Mouse (Mus musculus) adrenal gland, adult 2 months (tissue): ENCODE data around the gene Adora1. TPM values are rescaled to one million over a fixed set of nuclear protein-coding genes. Genes with fewer than 3 reads are reported as not detected.
"Not testable (repeated sequence)": the region's sequence is repeated elsewhere in the genome, so short reads cannot be mapped to it uniquely, and the experiment has no call there.

Source experiments
- DNase-seq: peaks from one replicate; pipeline ENCODE4 v3.0.0; 2021
- long read RNA-seq: library from polyadenylated mRNA; stranded (forward); transcript quantifications from one replicate; pipeline ENCODE4 v2.0.0, GENCODE M21; 2021
- polyA plus RNA-seq: library from polyadenylated mRNA; depleted of rRNA; stranded (reverse); fragments of >200 nt; gene quantifications from 2 replicates; pipeline ENCODE4 v1.2.3, GENCODE M21; 2012; rRNA removed
- total RNA-seq, 2 experiments: library from RNA; stranded (reverse); gene quantifications; 2 replicates each; pipeline ENCODE4 v1.2.3; 2021

The Adora1 gene
- total RNA-seq = 100 to 1,000 TPM; 110 to 198 TPM
- polyA plus RNA-seq = 180 and 209 TPM in 2 replicates
- long read RNA-seq, full-length matches to known transcripts = 125 of 177 reads
- long read RNA-seq, partial matches to known transcripts = 0 of 177 reads
- long read RNA-seq, other reads (novel, unspliced or antisense) = 52 of 177 reads

DNA sequence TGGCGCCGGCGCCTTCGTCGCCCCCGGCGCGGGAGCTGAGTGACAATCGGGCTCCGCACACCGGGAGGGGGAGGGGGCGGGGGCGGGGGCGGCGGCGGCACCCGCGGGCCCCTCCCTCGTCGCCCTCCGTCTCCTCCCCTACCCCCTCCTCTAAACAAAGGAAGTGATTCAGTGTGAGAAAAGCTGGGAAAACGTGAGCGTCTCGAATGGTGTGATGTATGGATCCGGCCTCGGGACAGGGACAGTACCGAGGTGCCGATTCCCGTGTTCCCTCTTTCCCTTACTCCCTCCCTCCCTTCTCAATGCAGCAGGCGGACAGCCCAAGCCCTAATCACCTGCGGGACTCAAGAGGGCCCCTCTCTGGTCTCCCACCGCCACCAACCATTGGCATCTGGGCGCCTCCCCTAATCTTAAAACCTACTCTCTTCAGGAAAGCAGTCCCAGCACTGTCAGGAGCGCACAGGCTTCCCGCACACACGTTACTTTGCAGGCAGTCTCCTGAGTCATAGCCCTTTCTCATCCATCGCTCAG is at the start of gene Adora1:
Gene Adora1, minus strand, starts transcription at position 41 of the 531 bp plus-strand sequence.
- no peak for DNase-seq

DNA sequence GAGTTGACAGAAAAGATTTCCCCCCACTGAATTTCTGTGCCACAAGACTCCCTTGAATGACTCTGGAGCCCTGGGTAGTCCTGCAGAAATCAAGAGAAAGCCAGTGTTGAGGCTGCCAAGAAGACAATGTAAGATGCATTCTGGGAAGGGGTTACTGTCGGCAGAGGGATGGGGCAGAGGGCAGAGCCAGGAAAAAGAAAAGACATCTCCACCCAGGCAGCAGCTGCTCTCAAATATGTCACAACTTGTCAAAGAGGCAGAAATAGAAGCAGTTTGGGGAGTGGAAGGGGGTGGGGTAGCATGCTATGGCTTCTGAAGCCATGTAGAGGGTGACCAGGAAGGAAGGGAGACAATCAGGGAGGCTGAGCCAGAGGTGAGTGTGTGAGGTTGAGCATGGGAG is 47.9 kb upstream of the Adora1 start:
- DNase-seq = no peak

DNA sequence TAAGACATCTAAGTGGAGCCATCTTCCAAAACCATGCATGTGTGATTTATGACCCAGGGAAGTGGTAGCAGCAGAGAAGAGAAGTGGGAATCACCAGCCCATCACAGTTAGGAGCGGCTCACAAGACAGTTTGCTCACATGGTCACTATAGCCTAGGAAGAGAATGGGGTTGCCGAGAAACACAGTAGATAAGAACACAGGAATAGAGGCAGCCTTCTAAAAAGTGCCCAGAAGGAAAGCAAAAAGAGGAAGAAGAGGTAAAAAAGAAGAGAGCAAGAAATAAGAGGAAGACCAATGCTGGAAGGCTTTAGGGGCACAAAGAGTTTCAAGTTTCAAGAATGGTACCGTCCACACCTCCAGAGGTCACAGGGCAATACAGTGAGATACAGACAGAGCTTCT is 47.1 kb upstream of the Adora1 start:
- no peak for DNase-seq

DNA sequence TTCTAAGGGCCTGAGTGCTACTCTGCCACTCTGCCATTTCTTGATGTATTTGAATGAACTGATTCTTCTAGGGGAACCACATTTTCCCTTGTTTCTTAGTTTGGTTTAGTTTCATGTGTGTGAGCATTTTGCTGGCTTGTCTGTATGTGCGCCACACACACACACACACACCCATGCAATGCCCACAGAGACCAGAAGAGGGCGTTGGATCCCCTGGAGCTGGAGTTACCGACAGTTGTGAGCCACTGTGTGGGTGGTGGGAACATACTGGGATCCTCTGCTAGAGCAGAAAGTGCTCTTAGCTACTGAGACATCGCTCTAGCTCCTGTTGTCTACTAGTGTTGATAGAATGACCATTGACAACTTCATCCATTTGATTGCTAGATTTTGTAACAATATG is 46.3 kb upstream of the Adora1 start:
- no peak for DNase-seq

GRCm38 (mm10) chr1:134280174-134280573 is 44.9 kb upstream of the Adora1 start:
- no peak for DNase-seq

DNA sequence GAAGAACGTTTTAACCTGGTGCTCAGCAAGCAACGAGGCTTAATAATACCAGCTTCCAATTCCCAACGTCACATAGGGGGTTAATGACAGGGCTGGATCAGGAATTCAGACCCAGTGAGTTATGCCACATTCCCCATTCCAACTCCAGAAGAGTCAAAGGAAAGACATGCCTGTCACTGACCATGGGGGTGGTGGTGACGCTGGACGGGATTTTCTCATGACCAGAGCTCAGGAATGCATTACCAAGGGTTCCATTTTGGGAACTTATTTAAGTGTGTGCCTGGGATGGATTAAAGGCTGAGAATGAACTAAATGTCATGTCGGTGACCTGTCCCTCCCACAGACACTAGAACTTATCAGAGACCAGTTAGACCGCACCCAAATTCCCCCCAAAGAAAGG is 41.6 kb upstream of the Adora1 start:
- no peak for DNase-seq

GRCm38 (mm10) chr1:134275616-134276464 is 40.6 kb upstream of the Adora1 start:
- no peak for DNase-seq

DNA sequence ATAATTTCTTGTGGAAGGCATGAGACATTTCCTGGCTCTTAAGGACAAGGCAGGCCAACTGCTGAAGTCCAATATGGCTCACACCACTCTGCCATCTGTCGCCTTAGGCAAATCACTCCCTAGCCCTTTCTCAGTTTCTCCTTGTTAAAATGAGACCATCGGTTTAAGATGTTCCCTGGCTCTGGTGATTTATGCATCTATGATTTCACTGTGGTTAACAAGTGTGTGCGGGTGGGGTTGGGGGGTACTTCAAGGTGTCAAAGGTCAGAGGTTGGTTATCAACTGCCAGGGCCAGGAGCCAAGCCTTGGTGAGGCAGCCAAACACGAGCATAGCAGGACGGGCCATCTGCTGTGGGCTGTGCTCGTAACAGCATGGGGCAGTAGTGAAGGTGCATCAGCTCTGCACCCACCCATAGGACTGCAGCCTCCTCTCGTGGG is 39.3 kb upstream of the Adora1 start:
- DNase-seq = no peak

- DNase-seq = no peak
Measured at GRCm38 (mm10) chr1:134273493-134274395, 38.5 kb upstream of the Adora1 start.

- no peak for DNase-seq
Measured at GRCm38 (mm10) chr1:134272754-134273250, 37.6 kb upstream of the Adora1 start.

DNA sequence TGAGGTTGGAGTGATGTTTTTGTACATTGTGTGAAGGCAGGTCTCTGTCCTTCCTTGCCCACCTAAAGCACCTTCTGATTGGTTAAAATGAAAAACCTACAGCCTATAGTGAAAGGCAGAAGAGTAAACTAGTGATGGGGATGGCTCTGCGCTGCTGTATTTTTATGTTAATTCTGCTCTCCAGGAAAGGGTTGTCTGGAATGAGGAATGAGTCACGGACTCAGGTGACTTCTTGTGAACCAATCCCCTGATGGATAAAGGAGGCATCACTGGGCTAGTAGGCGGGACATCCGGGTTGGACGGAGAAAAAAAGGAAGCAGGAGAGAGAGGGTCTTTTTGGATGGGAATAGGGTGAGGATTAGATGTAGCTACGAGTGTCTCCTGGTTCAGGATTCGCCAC is 34.8 kb upstream of the Adora1 start:
- DNase-seq = no peak

- DNase-seq = no peak
Measured at GRCm38 (mm10) chr1:134265797-134266196, 30.6 kb upstream of the Adora1 start.

DNA sequence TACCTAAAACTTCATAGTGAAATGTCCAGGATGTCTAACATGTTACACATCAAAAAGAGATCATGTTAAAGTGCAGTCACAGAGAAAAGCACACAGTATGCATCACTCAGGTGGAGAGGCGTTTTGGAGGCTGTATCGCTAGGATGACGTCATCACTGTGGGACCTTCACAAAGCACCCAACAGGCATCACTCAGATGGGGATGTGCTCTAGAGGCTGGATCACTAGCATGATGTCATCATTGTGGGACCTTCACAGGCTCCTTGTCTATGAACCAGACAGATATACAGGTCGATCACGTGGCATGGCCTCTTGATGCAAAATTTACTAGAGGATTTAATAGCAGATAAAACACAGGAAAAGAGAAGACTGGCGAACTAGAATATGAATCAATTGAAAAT is 29.1 kb upstream of the Adora1 start:
- DNase-seq = no peak

- DNase-seq = not testable (repeated sequence)
Measured at GRCm38 (mm10) chr1:134249681-134250080, 14.4 kb upstream of the Adora1 start.

DNA sequence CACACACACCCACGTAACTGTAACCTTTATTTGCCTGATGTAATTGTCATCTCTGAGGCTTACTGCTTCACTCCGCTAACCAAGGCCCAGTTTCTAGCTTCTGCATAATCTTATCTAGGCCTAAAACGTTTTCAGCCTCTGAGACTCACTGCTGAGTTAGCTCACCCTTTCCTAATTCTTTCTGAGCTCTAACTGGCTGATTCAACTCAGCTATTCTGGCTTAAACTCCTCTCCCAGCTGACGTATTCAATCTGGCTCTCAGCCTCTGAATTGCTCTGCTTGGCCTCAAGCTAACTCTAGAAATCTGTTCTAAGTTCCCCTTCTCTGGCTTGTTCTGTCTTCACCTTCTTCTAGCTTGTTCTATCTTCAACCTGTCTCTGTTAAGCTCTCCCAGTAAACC is 11.4 kb upstream of the Adora1 start:
- no peak for DNase-seq

DNA sequence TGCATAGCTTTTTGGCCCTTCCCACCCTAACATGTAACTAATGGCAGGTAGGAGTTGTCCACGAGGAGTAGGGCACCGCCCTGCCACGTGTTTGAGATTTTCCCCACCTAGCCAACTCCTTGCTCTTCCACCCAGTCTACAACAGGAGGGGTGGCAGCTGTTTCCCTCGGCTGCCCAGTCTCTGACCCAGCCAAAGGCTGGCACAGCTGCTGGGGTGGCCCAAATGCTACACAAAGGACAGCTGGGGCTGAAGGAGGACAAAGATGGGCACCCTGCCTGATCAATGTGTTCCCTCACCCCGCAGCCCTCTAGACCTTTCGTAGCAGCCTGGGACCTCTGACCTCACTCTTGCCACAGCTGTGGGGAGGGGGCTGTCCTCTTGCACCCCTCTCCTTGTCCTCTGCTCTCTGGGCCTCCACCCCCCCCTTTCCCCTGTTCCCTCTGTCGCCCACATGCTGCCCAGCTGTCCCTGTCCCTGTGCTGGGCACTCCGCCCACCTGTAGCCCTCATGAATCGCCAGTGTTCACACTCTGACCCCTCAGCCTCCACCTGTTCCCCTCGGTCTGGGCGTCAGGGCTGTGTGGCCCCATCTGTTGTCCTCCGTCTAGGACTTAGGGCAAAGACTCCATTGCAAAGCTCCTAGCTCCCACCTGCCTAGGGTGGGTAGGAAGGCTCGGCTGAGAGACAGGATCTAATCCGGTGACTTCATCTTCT is 9.9 kb upstream of the Adora1 start:
- no peak for DNase-seq

DNA sequence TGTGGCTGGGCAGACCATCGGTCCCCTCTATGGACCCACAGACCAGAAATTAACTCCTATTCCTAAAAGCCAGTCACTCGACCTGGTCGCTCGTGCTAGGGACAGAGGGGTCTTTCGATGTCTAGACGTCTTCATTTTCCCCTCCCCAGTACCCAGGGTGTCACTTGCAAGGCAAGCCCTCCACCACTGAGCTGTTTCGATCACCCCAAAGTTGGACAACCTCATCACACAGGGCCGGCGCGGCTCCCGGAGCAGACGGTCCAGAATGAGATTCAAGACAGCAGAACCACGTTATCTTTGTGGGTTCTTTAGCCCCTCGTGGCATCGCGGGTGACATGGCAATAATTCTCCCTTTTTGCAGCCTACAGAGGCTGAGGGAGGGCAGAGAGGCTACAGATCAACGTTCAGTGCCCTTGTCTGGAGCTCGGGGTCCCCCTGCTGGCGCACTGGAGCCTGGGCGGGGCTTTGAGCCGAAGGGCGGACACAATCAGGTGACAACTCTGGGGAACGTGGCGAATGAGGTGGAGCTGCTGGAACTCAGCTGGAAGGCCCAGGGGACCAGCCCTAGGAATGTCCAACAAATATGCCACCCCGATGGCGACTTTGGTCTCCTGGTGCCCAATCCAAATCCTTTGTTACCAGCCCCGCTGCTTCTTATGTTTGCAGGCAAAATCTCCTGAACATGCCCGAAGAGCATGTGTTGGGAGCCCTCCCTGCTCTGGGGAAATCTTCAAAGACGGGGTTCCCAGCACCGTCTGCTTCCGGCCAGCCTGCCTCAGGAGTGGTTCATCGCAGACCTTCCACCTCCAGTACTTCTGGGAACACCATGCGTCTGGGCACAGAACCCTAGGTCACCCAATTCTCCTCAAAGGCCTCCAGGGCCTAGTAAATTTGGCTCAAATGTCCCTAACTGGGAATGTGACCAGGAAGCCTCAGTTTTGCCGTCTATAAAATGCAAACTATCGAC is 9.0 kb upstream of the Adora1 start:
- DNase-seq = peak; percentile 93

DNA sequence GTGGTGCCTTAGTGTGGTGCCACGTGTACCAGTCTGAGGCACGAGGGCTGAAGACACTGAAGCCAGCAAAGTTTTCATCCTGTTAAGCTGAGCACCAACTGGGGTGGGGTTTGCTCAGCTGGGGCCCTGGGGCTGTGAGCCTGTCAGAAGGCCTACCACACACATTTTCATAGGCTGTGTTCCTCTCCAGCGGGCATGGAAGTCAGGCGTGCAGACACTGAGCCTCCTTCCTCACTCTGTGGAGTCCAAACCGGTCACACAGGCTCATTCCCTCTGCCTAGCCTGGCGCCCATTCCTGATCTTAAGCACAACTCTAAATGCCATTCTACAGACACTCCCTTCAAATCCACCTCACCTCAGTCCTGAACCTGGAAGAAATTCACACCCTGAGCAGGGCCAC is 8.3 kb upstream of the Adora1 start:
- no peak for DNase-seq

DNA sequence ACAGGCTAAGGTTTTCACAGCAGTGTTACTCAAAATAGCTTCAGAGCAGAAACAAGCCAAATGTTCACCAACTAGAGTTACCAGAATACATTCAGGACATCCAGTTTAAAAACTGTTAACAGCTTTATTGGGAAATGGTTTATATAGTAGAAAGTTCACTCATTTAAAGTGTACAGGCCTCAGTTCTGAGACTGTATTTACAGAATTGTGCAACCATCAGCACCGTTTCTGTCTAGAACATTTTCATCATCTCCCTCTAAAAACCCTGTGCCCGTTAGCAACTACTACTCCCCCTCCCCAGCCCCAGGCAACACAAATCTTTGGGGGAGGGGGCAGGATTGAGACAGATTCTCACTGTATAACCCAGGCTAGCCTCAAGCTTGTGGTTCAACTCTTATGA is 7.1 kb upstream of the Adora1 start:
- no peak for DNase-seq

DNA sequence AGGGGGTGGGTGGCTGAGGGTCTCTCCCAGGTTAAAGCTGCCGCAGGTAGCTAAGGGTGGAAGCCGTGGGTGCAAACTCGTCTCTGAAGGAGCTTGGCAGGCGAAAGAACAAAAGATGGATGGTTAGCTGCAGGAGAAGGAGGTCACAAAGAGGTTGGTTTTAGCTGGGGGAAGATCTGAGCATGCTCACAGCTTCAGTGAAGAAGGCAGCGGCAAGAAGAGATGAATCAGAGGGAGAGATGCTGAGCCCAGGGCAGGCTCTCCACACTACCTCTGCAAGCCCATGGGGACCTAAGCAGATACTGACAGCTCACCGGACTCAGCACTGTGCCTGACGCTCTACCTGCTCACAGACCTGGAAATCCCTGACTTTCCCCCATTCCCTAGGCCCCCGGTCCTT is 6.1 kb upstream of the Adora1 start:
- DNase-seq = no peak
